Mouse (Mus musculus) cerebellum, adult 2 months (tissue): ENCODE measurements at regions not wholly inside any gene's neighbourhood (a gene's known extent, or its start where the extent isn't known, plus 50 kb on each side); places are given as distances from the start of the nearest gene placed in this dataset.
"Not testable (repeated sequence)": the region's sequence is repeated elsewhere in the genome, so short reads cannot be mapped to it uniquely, and the experiment has no call there.

ENCODE experiments used
- DNase-seq, 2 experiments: peaks; one replicate each; pipeline ENCODE4 v3.0.0; 2021
- H3K27ac ChIP-seq: fragments of 200-500 bp; 2 replicates; pipeline ENCODE4 v1.5.1; 2012; ENCODE audit warnings: low read length, control low read depth, inconsistent platforms; ENCODE audit not compliant: insufficient read depth
- H3K27me3 ChIP-seq: fragments of 200-500 bp; 2 replicates; pipeline ENCODE4 v1.6.1; 2012; ENCODE audit warnings: inconsistent platforms, mild to moderate bottlenecking, low read length, moderate library complexity; ENCODE audit not compliant: control insufficient read depth, insufficient read depth
- H3K4me1 ChIP-seq: fragments of 200-500 bp; 2 replicates; pipeline ENCODE4 v1.6.1; 2011; ENCODE audit warnings: low read length; ENCODE audit not compliant: control insufficient read depth, insufficient read depth
- H3K4me3 ChIP-seq: fragments of 200-500 bp; replicated peaks from 2 replicates; pipeline ENCODE3; 2011; ENCODE audit warnings: mild to moderate bottlenecking, low read depth, low read length, control low read depth; ENCODE audit not compliant: insufficient read depth
- CTCF ChIP-seq: fragments of 200-500 bp; IDR thresholded peaks from 2 replicates; pipeline ENCODE4 v1.5.1; 2011; ENCODE audit warnings: low read depth, mild to moderate bottlenecking, control low read depth, low read length, moderate library complexity, borderline replicate concordance; ENCODE audit not compliant: insufficient read depth
- POLR2A ChIP-seq: fragments of 200-500 bp; IDR thresholded peaks from 2 replicates; pipeline ENCODE4 v1.6.1; 2011; ENCODE audit warnings: low read length, control low read depth, borderline replicate concordance; ENCODE audit not compliant: insufficient read depth
- WGBS: fragments of 180-500 bp; shearing (Covaris S2); methylation state at CpG from one replicate; pipeline ENCODE4 v1.1.7; 2018; 5-methylcytosine and 5-hydroxymethylcytosine counted together

DNA sequence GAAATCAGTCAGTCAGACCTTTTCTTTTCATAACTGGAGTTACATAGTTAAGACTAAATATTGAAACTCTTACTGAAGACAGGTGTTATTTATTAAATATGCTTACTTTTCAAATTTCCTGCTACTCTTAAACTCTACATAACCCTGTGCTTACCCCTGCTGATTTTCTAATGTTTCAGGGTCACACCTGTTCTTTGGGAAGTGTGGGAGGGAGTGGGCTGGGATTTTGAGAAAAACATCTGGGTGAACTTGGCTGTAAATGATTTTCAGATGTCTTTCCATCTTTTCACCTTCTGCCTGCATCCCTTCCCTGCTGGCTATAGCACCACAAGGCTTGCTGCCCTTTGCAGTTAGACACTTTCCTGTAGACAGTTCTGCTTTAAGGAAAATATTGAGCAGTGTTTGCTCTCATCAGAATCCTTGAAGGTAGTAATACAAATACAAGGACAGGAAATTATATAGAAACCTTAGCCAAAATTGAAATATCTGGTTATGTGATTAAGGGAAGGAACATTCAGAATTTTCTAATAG lies 204.8 kb downstream of the Slitrk1 start:
- no peaks in the 10 kb centered on the region for H3K4me1 ChIP-seq
- H3K4me3 ChIP-seq, result no peak overlapping the region
- no peak overlapping the region for H3K27ac ChIP-seq
- H3K27me3 ChIP-seq, result no peaks in the 10 kb centered on the region
- no peak for DNase-seq
- TF ChIP-seq POLR2A (no peak), CTCF (no peak)

DNA sequence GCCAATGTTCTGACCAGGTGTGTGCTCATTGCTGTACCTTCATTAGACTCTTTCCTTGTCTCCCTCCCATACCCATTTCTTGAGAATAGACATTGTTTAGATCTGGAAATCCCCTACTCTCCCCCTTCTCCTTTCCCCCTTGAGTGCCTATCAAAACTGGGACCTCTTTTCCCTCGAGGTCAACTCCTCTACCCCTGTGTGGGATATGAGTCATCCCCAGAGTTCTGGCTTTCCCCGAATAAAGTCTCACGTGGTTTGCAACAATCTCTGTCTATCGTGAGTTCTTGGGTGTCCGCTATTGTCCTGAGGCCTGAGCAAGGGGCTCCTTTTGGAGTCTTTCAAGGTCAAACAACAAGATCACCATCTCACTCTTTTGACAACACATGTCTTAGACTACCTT lies 209.3 kb downstream of the Slitrk1 start:
- H3K4me1 ChIP-seq, DNase-seq, H3K27me3 ChIP-seq, H3K4me3 ChIP-seq, H3K27ac ChIP-seq: not testable (repeated sequence)
- WGBS, result 89% methylated on average over 5 of the region's 5 CpGs

DNA sequence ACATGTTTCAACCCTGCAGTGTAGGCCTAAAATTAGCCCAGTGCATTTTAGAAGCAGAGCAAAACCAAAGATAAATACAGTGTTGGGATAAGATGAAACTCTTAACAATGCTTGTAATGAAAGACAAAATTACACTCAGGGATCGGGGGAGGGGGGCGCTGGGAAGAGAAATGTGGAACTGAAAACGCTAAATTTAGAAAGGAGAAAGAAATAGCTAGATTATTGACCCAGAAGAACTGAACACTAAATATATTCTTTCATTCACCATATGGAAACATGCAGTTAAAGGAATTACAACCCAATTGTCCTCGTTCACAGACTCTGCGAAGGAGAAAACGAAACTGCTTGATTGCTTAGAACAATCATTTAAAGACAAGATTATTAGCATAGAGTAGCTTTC lies 249.1 kb downstream of the Slitrk1 start:
- TF ChIP-seq CTCF (no peak), POLR2A (no peak)
- no peak overlapping the region for H3K27ac ChIP-seq
- H3K4me1 ChIP-seq, result no peaks in the 10 kb centered on the region
- H3K4me3 ChIP-seq, result no peak overlapping the region
- no peaks in the 10 kb centered on the region for H3K27me3 ChIP-seq
- no peak for DNase-seq
- 84% methylated on average over 6 of the region's 6 CpGs for WGBS

DNA sequence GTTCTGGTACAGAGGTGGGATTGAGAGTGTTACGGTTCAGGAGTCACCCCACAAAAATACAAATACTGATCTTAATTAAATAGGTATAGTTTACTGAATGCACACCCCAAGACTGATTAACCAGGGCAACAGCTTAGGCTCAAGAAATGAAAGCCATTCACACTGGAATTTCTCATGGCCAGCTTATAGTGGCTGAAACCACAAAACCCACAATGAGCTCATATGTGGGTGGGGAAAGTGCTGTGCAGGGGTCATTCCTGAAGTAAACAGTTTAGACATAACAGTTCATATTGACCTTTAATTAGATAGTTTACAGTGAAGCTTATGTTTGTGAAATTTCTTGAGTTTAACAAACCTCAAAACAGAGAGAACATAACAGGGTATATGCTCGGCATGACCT lies 275.7 kb downstream of the Slitrk1 start:
- Histone ChIP-seq H3K4me1 (no peaks in the 10 kb centered on the region), H3K4me3 (no peak overlapping the region), H3K27ac (no peak overlapping the region), H3K27me3 (no peaks in the 10 kb centered on the region)
- no peak for DNase-seq
- no peak for TF ChIP-seq POLR2A
- TF ChIP-seq CTCF, result no peak
- WGBS, result 90% methylated on average over 2 of the region's 2 CpGs

DNA sequence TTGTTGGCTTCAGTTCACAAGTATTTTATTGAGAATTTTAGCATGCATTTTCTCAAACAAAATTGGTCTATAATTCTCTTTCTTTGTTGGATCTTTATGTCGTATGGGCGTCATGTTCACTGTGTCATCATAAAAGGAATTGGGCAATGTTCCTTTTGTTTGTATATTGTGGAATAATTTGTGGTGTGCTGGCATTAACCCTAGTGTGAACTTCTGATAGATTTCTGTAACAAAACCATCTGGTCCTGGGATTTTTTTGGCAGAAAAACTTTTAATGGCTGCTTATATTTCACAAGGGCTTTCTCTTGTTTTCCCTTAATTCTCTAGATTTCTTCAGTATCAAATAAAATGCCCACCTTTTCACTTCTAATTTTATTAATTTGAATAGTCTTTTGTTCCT lies 278.7 kb downstream of the Slitrk1 start:
- WGBS, result 30% methylated on average over 2 of the region's 2 CpGs
- TF ChIP-seq CTCF (no peak), POLR2A (no peak)

DNA sequence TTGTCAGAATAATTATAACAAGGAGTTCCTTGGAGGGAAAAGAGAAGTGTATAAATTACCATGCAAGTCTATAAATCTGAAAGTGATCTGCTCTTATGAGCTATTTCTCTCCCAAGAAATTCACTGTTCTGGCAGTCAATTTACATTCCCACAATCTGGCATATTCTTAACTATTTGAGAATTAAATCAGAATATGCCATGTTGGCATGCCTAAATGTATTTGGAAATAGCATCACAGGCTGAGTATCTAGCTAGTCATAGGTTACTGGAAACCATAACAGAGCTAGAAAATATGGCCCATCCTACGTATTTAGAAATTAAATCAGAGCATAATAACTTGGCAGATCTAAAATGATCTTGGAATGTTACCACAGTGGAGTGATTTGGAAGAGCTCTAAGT lies 303.9 kb downstream of the Slitrk1 start:
- no peak overlapping the region for H3K4me3 ChIP-seq
- no peak for TF ChIP-seq POLR2A
- no peak for TF ChIP-seq CTCF
- no peak for DNase-seq
- no peaks in the 10 kb centered on the region for H3K27me3 ChIP-seq
- WGBS, result 31% methylated on average over 1 of the region's 1 CpGs
- H3K27ac ChIP-seq, result no peak overlapping the region
- no peaks in the 10 kb centered on the region for H3K4me1 ChIP-seq

More for the DNA sequence above, 278.7 kb downstream of the Slitrk1 start:
- H3K27ac ChIP-seq, result no peak overlapping the region
- no peak overlapping the region for H3K4me3 ChIP-seq
- DNase-seq, result no peak
- no peaks in the 10 kb centered on the region for H3K4me1 ChIP-seq
- H3K27me3 ChIP-seq, result no peaks in the 10 kb centered on the region; the same call in 1 of the 2 replicates
